Mouse (Mus musculus) cerebellum, postnatal 10 days (tissue): ENCODE results near the gene Cntnap5c.
A peak's percentile ranks its signal among the peaks of the same experiment; 100 is the strongest.
"Not testable (repeated sequence)": the region's sequence is repeated elsewhere in the genome, so short reads cannot be mapped to it uniquely, and the experiment has no call there.

ENCODE experiments used
- DNase-seq, 2 experiments: peaks; one replicate each; pipeline ENCODE4 v3.0.0; 2021; ENCODE audit warnings: mixed read lengths in 2 of 2

The Cntnap5c gene

DNA sequence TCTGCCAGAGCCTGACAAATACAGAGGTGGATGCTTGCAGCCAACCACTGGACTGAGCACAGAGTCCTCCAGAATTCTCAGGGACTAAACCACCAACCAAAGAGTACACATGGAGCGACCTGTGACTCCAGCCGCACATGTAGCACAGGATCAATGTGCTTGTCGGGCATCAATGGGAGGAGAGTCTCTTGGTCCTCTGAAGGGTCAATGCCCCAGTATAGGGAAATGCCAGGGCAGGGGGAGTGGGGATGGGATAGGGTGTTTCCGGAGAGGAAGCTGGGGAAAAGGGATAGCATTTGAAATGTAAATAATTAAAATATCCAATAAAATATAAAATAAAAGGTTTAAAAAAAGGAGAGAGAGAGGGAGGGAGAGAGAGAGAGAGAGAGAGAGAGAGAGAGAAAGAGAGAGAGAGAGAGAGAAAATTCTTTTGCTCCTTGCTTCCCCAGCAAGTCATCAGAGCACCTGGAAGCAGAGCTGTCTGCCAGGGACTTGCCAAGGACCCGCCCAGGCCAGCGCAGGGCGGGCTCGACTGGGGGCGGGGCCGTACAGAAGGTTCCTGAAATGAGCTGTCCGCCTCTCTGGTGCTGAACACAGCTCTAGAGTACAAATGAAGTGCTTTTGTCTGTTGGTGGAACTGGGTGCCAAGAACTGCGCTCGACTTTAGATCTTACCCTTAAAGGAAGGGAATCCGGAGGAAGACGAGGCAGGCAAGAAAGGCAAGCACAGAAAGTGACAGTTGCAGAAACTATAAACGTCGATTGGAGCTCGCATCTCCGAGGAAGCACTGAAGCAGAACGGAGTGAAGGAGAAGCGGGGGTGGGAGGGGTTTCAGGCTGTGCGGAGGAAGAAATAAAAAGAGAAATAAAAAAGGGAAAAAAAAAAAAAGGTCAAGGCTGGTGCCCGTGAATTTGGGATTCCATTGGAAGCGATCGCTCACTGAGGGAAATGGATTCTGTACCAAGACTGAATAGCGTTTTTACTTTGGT, at the start of gene Cntnap5c:
TSS of gene Cntnap5c (plus strand) at position 949 of the 989 bp plus-strand sequence.
- DNase-seq: peak; percentile 66 to 82

DNA sequence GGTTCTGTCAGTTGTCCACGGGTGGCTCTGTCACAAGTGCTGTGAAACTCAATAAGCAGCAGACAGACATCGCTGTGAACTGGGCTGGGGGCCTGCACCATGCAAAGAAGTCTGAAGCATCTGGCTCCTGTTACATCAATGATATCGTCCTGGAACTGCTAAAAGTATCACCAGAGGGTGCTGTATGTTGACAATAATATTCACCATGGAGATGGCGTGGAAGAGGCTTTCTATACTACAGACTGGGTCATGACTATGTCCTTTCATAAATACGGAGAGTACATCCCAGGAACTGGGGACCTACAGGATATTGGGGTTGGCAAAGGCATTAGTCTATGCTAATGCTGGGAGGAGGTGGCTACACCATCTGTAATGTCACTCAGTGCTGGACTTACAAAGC, 27.3 kb upstream of the Cntnap5c start, which contains the start of gene Gm21834:
TSS of gene Gm21834 (minus strand) at position 101 of the 400 bp plus-strand sequence.
- no peak for DNase-seq

DNA sequence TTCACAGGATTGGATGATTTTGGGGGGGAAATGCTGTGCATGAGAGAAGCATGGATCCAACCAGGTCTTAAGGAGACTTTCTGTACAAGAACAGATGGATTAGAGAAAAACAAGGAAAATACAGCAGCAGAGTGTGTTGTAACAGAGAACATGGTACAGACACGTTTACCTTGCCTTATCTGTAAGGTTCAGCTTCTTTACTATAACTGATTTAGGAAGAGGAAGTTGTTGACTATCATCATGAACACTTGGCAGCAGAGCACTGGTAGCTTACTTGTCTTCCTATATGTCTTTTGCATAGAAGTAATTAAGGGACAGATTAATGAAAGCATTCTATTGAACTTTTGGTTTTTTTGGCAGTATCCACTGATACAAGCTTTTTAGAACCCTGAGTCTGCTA, 11.3 kb upstream of the Cntnap5c start:
- no peak for DNase-seq

DNA sequence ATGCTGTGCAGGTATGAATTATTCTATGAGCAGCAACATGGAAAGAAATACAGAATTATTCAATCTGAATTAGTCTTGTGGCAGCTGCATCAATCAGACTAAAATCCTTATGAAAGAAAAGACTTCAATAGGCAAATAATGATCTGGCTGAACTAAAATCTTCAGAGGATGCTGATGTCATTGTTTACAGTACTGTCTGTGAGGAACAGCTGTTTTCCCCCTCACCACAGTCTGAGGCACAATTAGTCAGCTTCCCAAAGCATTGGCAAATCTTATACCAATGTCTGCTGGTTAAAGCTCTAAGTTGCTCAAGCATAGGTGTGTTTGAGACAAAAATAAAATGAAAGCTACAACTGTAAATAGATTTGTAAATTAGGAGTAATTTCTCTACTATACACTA, 2.1 kb upstream of the Cntnap5c start:
- no peak for DNase-seq

DNA sequence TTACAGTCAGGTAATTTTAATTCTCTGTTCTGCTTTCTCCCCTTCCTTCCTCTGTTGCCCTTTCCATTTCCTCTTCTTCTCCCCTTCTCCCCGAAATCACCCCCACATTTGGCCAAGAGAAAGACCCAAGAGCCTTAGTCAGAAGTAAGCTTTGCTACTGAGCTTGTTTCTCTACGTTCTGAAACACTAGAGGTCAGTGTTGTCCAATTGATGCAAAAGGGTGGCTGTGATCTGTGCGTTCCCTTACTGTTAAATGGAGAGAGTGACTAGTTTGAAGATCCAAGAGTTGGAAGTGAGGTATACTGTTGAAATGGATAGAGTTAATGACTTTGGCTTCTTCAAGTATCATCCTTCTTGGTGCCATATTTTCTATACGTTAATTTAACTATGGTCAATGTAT, 1.5 kb downstream of the Cntnap5c start:
- DNase-seq: peak; percentile 62 to 81

DNA sequence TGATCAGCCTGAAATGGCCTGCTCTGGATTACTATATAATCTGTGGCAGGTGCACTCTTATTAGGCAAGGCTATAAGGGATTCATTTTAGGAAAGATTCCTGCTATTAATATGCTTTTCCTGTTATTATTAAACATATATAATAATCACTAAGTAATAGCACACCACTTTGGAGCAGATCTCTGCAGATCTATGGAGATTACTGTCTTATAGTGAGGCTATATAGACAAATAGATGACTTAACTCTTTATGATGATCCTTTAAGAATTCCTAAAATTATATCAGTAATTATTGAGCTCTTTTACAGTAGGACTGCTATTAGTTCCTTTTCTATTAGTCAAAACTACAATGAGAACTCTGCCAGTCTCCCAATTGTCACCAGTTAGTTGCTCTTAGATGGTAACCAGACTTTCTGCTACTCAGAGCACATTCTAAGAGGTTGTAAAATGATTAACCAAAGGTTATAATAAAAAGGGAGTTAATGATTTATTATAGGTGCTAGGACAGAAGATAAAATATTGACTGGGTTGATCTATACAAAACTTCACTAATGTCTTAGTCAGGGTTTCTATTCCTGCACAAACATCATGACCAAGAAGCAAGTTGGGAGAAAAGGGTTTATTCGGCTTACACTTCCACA, 18.9 kb downstream of the Cntnap5c start:
- no peak for DNase-seq

DNA sequence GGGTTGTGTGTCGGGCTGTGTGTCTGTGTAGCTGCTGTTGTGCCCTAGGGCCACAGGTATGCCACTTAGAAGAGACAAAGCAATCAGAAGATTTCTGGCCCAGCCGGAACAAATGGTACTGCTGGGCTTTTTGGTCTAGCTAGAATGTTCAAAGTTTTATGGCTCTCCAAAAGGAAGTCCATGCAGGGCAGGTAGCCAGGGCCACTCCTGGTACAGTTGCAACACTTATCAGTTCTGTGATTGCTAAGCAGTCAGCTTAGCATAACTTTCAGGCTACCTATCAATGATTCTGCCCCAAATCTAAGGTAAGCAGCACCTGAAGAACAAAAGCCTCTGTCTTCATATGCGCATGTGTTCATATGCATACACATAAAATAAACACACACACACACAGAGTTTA, 26.0 kb downstream of the Cntnap5c start:
- no peak for DNase-seq

DNA sequence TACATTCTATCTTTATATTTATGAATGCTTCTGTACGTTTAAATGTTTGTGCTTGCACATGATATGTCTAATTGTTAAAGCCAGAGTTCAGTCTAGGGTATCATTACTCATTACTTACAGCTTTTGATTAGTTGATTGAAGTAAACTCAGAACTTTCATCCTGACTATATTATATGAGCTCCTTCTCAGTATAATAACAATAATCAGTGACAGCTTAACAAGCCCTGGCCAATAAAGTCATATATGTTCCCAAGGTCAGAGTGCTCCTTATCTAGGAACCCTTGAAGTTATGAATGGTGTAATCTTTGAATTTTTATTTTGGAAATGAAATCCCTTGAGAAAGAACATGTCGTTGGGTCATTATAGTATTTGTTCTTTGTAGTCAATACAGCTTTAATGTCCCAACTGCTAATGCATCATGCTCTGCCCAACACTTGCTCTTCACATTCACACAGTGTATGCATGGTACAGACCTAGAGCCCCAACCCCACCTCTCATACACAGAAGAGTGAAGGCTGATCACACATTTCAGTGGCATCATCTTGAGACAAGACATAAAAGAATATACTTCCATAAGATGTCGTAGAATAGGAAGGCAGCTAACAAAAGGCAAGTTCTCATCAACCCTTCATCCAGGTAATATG, 27.4 kb downstream of the Cntnap5c start:
- DNase-seq: no peak

DNA sequence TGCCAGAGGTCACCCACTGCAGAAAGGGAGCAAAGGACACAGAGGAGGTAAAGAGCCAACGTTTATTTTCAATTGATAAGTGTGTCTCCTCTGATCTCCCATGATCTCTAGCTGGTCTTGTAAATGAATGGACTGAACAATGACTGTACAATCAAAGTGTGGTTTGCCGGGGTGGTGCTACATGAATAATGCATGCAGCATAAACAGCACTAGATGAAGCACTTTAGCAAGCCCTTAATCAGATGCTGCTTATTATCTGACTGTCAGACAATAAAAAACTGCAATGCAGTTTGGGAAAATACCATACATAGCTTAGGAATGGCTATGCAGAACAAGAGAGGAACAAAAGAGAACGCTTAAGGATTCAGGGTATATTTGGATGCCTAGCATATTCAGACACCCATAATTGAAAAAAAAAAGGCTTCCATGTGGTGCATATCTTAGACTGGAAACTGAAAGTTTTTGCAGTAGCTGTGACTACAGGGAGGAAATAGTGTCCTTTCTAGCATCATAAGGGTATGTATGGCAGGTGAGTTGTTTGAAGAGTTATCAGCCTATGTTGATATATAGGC, 30.1 kb downstream of the Cntnap5c start:
- no peak for DNase-seq

DNA sequence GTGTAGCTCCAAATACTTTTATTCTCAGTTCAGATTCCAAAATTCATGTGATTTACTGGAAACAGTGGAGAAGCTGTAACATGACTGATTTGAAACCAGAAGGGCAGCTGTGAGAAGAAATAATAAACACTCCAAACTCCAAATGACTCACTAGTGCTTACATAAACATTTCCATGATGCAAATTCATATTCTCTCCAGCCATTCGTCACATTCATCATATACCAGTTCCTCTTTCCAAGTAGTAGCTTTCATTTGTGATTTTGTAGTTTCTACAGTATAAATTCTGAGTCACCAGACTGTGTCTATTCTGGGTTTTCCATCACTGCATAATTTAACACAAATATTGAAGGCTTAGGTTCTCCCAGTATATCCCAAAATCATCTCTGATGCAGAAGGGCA, 31.8 kb downstream of the Cntnap5c start:
- DNase-seq: no peak

DNA sequence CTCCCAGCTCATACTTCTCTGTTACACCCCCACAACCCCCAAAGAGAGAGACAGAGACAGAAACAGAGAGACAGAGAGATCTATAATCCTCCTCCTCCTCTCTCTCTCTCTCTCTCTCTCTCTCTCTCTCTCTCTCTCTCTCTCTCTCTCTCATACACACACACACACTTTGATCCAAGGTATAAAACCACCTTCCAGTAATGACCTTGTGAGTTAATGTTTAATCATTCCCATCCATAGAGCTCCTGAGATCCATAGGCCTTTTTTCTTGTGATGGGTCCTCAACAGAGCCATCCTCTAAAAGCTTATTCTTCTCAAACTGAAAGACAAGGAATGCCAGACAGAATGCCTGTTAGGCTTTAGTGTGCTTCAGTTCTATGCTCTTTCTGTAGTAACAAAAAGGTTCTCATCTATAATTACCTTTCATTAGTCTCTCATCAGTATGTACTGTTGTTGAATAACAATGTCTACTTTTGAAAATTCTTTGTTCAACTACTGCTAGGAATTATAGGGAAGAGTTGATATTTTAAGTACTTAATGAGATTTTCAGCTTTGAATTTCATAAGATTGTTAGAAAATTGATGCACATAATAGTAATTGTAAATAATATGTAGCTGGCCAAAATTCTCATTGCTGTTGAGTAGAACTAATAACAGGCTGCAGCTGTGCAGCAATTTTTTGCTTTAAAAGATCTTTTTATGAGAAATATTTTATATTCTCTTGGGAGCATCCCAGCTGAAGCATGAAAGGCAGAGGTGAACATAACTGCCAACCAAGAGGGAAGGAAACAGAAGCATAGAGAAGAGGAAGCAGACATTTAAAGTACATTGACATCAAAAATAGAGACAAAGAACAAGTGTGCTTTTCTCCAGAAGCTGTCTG, 68.0 kb downstream of the Cntnap5c start:
- DNase-seq: no peak

DNA sequence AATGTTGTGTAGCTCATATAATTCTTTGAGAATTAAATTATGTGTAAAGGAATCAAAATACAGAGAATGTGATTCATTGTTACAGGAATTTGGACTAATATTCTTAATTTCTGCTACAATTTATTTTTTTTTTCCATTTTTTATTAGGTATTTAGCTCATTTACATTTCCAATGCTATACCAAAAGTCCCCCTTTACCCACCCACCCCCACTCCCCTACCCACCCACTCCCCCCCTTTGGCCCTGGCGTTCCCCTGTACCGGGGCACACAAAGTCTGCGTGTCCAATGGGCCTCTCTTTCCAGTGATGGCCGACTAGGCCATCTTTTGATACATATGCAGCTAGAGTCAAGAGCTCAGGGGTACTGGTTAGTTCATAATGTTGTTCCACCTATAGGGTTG, 86.4 kb downstream of the Cntnap5c start:
- not testable (repeated sequence) for DNase-seq

DNA sequence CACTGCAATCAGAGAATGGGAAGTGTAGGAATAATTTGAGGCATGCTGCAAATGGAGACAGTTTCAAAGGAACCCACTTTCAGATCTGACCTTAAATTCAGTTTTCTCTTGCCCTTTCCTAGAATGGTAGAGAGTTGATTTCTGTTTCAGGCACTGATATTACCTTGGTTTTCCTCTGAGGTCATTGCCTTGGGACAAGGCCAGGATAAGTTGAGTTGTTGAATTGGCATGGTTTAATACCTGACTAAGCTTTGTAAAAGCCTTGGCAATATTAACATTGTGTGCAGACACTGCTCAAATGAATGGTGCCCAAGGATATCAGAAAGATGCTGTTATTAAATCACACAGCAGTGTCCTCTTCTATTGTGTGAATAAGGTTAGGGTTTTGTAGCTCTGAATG, 96.6 kb downstream of the Cntnap5c start:
- no peak for DNase-seq

DNA sequence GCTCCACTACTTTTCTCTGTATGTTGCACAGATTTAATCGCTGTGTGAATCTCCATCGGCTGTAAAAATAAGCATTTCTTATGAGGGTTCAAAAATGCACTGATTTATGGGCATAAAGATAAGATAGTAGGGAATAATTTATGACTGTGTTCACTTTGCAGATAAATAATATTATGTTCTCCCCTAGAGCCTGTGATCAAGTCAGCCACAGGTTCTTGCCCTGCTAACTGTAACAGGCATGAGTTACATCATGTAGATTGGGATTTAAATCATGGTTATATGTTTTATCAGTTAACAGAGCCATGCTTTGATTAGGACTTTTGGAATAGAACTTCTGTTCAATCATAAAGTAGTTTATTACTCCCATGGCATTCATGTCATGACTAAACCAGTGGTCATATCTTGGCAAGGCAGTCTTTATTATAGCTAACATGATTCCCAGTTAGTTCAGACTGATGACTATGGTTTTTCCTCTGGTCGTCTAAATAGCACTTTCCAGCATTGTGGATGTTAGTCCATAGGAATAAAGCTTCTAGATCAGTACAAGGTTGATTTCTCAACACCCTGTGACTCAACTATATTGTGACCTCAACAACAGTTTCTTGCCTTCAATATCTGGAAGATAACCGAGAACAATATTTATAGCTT, 118.5 kb downstream of the Cntnap5c start:
- no peak for DNase-seq

DNA sequence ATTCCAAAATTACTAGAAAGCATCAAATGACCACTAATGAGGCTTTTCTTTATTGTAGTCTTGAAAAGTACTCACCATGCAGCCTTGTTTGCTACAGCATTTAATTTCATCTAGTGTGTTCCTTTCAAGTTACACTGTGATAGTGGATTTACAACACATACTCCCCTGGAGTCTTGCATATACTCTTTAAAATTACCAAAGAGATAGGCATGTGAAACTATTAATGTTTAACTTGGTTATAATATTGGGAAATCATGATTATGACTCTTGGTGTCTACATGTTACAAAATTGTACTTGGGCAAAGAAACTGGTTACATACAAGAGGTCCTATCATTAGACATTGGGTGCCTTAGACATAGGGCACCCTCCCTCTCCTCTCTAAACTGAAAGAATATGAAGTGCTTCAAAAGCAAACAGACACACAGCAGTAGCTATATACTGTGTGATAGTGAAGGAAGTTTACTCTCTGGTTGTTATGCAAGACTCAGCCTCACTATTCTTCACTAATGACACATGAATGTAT, 142.5 kb downstream of the Cntnap5c start:
- no peak for DNase-seq

DNA sequence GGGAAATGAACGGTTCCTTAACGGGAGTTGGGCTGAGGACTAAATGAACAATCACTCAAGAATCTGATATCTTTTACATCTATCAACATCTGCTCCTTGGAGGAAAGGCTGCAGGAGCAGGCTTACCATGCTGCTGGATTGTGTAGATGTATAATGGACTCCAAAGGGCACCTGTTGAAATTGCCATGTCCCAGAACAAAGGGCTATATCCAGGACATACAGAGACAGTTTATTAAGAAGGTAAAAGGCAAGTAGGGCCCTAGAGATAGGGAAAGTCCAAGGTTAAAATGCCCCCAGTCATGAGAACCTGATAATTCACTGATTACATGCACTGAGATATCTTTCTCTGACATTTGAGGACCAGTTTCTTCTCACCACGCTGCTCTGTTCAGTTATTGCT, 214.9 kb downstream of the Cntnap5c start:
- DNase-seq: no peak

DNA sequence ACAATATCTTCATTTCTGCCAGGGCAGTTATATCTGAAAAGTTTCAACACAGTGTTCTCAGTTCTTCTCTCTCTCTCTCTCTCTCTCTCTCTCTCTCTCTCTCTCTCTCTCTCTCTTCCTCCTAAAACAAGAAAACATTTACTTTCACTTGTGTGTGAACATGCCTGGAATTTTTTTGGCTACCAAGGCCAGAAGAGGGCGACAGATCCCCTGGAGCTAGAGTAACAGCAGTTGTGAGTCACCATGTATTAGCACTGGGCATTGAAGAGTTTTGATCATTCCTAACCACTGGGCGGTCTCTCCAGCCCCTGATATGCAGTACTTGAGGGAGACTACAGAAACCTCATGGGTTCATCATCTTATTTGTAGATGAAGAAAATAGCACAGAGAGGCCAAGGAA, 219.1 kb downstream of the Cntnap5c start:
- peak; percentile 17 to 22 for DNase-seq

DNA sequence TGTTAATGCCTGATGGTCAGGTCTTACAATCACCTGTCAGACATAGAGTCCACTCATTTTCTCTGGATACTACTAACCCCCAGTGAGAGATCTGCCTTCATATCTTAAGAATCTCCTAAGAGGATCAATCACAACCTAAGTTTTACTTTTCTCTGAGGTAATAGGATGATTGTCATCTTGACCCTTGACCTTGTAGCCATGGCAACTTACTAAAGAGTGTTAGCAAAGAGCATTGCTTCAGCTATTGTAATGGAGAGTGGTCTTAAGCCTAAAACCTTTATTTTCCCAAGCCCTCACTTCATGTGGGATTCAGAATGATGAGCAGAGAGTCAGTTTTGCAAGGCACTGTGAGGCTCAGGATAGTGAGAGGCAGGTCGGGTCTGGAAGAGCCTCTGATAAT, 227.1 kb downstream of the Cntnap5c start:
- no peak for DNase-seq

DNA sequence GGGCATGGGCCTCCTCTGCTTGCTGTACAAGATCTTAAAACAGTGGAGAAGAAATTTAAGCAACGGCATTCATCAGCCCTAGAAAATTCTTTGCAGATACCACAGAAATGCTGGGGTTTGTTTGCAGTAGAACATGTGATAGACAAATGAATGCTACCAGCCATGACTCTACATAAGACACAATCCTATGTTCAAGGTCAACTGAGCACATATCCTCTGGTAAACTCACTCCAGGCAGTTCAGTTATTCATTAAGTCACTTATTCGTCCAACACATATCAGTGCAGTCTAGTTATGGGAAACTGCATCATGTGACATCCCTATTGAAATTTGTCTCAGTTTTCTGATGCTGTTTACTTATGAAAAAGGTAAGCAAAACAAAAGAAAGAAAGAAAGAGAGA, 229.7 kb downstream of the Cntnap5c start:
- no peak for DNase-seq

DNA sequence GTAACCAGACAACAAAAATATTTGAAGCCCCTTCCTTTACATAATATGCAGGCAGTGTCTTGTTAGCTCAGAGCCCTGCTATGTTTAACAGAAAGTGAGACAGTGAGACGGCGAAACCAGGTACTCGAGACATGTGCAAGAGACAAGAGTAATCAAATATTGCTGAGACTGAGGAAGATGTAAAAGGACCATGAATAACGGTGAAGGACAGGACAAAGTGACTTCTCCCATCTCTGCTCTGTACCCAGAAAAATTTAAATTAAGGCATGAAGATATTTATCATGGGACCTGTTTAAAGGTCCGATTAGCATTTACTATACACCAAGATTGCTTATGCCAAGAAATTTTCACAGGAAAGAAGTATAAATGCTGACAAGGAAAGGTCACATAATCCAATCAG, 233.5 kb downstream of the Cntnap5c start:
- no peak for DNase-seq

DNA sequence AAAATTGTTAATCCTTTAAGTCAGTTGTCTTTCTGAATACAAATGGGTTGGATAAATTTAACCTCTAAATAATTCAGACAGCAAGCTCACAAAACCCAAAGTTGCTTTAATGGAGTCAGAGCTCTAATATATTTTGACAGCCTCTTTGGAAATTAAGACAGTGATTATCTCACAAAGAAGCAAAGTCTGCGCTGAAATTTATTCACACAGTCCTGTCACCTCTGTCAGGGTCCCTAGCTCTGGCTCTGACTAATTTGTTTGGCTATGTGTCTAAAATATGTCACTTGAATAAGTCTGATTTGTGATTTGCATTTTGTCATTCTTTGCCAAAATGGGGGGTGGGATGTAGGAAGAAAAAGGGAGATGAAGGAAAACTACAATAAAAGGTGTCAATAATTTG, 234.0 kb downstream of the Cntnap5c start:
- no peak for DNase-seq
